Mouse (Mus musculus): Measurements from ENCODE around the gene Rps5. TPM values are rescaled to one million over a fixed set of nuclear protein-coding genes. Genes with fewer than 3 reads are reported as not detected.

Rps5 gene
- total RNA-seq, 2 experiments from 2014 or later: 379 to 453 TPM

Other genes with a start within 250 kb of the Rps5 start
- gene Vmn2r55, start 237.3 kb upstream of the Rps5 start, total RNA-seq (2021): not detected
- not detected for gene Vmn2r56, start 187.3 kb upstream of the Rps5 start, total RNA-seq (2021)
- 10 to 100 TPM; 17.9 to 18.9 TPM for gene Zscan18, start 118.7 kb upstream of the Rps5 start, total RNA-seq (2021)
- gene Zfp329, start 103.4 kb upstream of the Rps5 start, total RNA-seq (2021): 10 to 100 TPM; 22.0 to 26.4 TPM
- 10 to 100 TPM; 13.0 to 13.4 TPM for gene Zfp110, start 87.5 kb upstream of the Rps5 start, total RNA-seq (2021)
- 1 to 10 TPM; 6.8 to 9.0 TPM for gene Zfp128, start 41.1 kb upstream of the Rps5 start, total RNA-seq (2021)
- 10 to 100 TPM; 14.4 to 15.1 TPM for gene Zscan22, start 24.5 kb upstream of the Rps5 start, total RNA-seq (2021)
- 1 to 10 TPM in 1 of 2 experiments, under 1 TPM in 1; 0.91 to 1.3 TPM for gene Rnf225, start 5.1 kb downstream of the Rps5 start, total RNA-seq (2021)
- gene Zfp324, start 43.5 kb downstream of the Rps5 start, total RNA-seq (2021): 10 to 100 TPM; 10.2 to 12.1 TPM
- 1 to 10 TPM; 8.1 to 9.1 TPM for gene Zfp446, start 55.6 kb downstream of the Rps5 start, total RNA-seq (2021)
- gene Slc27a5, start 75.9 kb downstream of the Rps5 start, total RNA-seq (2021): under 1 TPM; 0.22 to 0.47 TPM
- gene Trim28, start 76.8 kb downstream of the Rps5 start, total RNA-seq (2021): 100 to 1,000 TPM; 236 to 250 TPM
- 10 to 100 TPM; 34.4 to 35.3 TPM for gene Zbtb45, start 87.7 kb downstream of the Rps5 start, total RNA-seq (2021)
- gene Chmp2a, start 112.5 kb downstream of the Rps5 start, total RNA-seq (2021): 100 to 1,000 TPM; 128 to 149 TPM
- gene Ube2m, start 116.0 kb downstream of the Rps5 start, total RNA-seq (2021): 100 to 1,000 TPM; 197 to 209 TPM
- gene Mzf1, start 132.5 kb downstream of the Rps5 start, total RNA-seq (2021): 10 to 100 TPM; 12.8 to 18.0 TPM
- not detected for gene Vmn1r85, start 172.9 kb downstream of the Rps5 start, total RNA-seq (2021)
- not detected for gene Vmn1r86, start 197.6 kb downstream of the Rps5 start, total RNA-seq (2021)
- gene Vmn1r87, start 217.9 kb downstream of the Rps5 start, total RNA-seq (2021): not detected
- gene Vmn1r88, start 237.3 kb downstream of the Rps5 start, total RNA-seq (2021): under 1 TPM; 0.14 to 0.15 TPM